Mouse (Mus musculus) spleen, adult 10 weeks (tissue): ENCODE results near the gene Ruvbl1. TPM values are rescaled to one million over a fixed set of nuclear protein-coding genes. Genes with fewer than 3 reads are reported as not detected.

Experiments
- polyA plus RNA-seq: library from polyadenylated mRNA; stranded (reverse); fragments of 350-450 nt; fragmentation: Illumina TruSeq; extraction: RNeasy Lipid Tissue Mini Kit (QIAGEN cat#74804); gene quantifications from one replicate; pipeline ENCODE4 v1.2.3, GENCODE M21; 2015; ENCODE audit warnings: low replicate concordance; ENCODE audit not compliant: insufficient read depth

The Ruvbl1 gene
- 37.0 TPM for polyA plus RNA-seq

GRCm38 (mm10) chr6:88465181-88465920 lies at the start of gene Ruvbl1:
Ruvbl1 (plus strand) TSS chr6:88465409.

GRCm38 (mm10) chr6:88446063-88447002 lies 18.9 kb upstream of the Ruvbl1 start, which contains the start of gene Eefsec:
Eefsec (minus strand) TSS chr6:88446539.

GRCm38 (mm10) chr6:88518404-88519263 lies 53.4 kb downstream of the Ruvbl1 start, which contains the start of gene Sec61a1:
Sec61a1 (minus strand) TSS chr6:88518905.

Other genes with a start within 250 kb of the Ruvbl1 start
- gene Dnajb8, start 243.1 kb upstream of the Ruvbl1 start, polyA plus RNA-seq, result not detected
- 18.1 TPM for gene Eefsec, start 18.9 kb upstream of the Ruvbl1 start, polyA plus RNA-seq
- gene Sec61a1, start 53.5 kb downstream of the Ruvbl1 start, polyA plus RNA-seq, result 82.5 TPM
- 1.9 TPM for gene Kbtbd12, start 172.5 kb downstream of the Ruvbl1 start, polyA plus RNA-seq